In the genomic region with DNA sequence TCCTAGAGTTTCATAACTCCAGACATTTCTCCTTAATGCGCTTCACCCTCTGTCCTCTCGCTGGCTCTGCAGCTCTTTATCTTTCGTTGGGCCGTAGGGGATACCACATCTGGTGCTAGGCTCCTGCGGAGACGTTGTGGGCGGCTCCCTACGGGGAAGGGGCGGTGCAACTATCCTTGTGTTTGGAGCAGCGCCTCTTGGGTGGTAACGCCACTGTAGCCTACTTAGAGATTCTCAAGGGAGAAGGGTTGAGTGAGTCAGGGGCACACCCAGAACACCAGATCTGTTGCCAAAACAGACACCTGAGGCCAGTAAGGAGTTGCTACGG, we compare ENCODE assay signal across 8 mouse cellular contexts. TPM values are rescaled to one million over a fixed set of nuclear protein-coding genes. Genes with fewer than 3 reads are reported as not detected.
DNase-seq lines count a peak whose midpoint lies in the region; ATAC-seq lines count a peak whose summit lies in the region.

No protein-coding gene starts in this region.

- peaks cover 38% of the 10 kb centered on the region for H3K36me3 ChIP-seq in erythroblast, embryonic 14.5 days (ENCODE audit: control insufficient read depth)
- H3K36me3 ChIP-seq in heart, embryonic 13.5 days, result peaks cover 35% of the 10 kb centered on the region
- peaks cover 16% of the 10 kb centered on the region; the same call in 1 of the 2 replicates for H3K36me3 ChIP-seq in kidney, embryonic 16.5 days (ENCODE audit: insufficient read depth, low read length)
- peaks cover 10% of the 10 kb centered on the region for H3K36me3 ChIP-seq in lung, embryonic 16.5 days (ENCODE audit: control insufficient read depth, insufficient read depth, low read length)

- H3K4me1 ChIP-seq in erythroblast, embryonic 14.5 days (ENCODE audit: control insufficient read depth), result peaks cover 45% of the 10 kb centered on the region
- peaks cover 19% of the 10 kb centered on the region for H3K4me1 ChIP-seq in heart, embryonic 13.5 days
- peaks cover 11% of the 10 kb centered on the region for H3K4me1 ChIP-seq in kidney, embryonic 16.5 days (ENCODE audit: insufficient read depth, low read length)
- peaks cover 14% of the 10 kb centered on the region for H3K4me1 ChIP-seq in lung, embryonic 16.5 days (replicated peaks; ENCODE audit: control insufficient read depth, insufficient read depth, low read length)

- under 1% methylated on average over 12 of the region's 12 CpGs for WGBS in heart, embryonic 13.5 days
- WGBS in kidney, embryonic 16.5 days, result 0% methylated on average over 12 of the region's 12 CpGs
- under 1% methylated on average over 12 of the region's 12 CpGs for WGBS in lung, embryonic 16.5 days

- H3K4me3 ChIP-seq in erythroblast, embryonic 14.5 days (replicated peaks), result peak overlapping the region; percentile 85
- H3K4me3 ChIP-seq in heart, embryonic 13.5 days, result peak overlapping the region; percentile 88
- H3K4me3 ChIP-seq in kidney, embryonic 16.5 days (ENCODE audit: low read length), result peak overlapping the region; percentile 89
- H3K4me3 ChIP-seq in lung, embryonic 16.5 days (ENCODE audit: low read length), result peak overlapping the region; percentile 95

- peak overlapping the region; percentile 95 for H3K27ac ChIP-seq in heart, embryonic 13.5 days (replicated peaks)
- H3K27ac ChIP-seq in kidney, embryonic 16.5 days (ENCODE audit: low read length), result peak overlapping the region; percentile 91
- peak overlapping the region; percentile 97 for H3K27ac ChIP-seq in lung, embryonic 16.5 days (ENCODE audit: low read length)

- peak overlapping the region; percentile 79 for H3K4me2 ChIP-seq in heart, embryonic 13.5 days
- H3K4me2 ChIP-seq in kidney, embryonic 16.5 days (replicated peaks; ENCODE audit: low read depth, low read length), result peak overlapping the region; percentile 60
- H3K4me2 ChIP-seq in lung, embryonic 16.5 days (ENCODE audit: low read depth, low read length), result peak overlapping the region; percentile 85

- H3K9ac ChIP-seq in heart, embryonic 13.5 days, result peak overlapping the region; percentile 93
- peak overlapping the region; percentile 90 for H3K9ac ChIP-seq in kidney, embryonic 16.5 days (replicated peaks; ENCODE audit: low read length)
- H3K9ac ChIP-seq in lung, embryonic 16.5 days (ENCODE audit: low read length), result peak overlapping the region; percentile 96

- no peaks in the 10 kb centered on the region for H3K9me3 ChIP-seq in erythroblast, embryonic 14.5 days (ENCODE audit: control insufficient read depth, low read length)
- H3K9me3 ChIP-seq in heart, embryonic 13.5 days, result no peaks in the 10 kb centered on the region
- H3K9me3 ChIP-seq in kidney, embryonic 16.5 days (ENCODE audit: low read length), result no peaks in the 10 kb centered on the region
- H3K9me3 ChIP-seq in lung, embryonic 16.5 days (ENCODE audit: control insufficient read depth, low read length), result no peaks in the 10 kb centered on the region

- peak; percentile 75 for DNase-seq in CD4-positive, CD25-positive, alpha-beta regulatory T cell, adult 2 months (ENCODE audit: low read depth, low spot score)
- peak; percentile 94 for DNase-seq in ZHBTc4 (ENCODE audit: low read depth, low spot score)
- peak; percentile 65 for DNase-seq in ovary, postnatal 36 days (ENCODE audit: low spot score)
- DNase-seq in thymus, postnatal 4 days, result peak; percentile 64

- H3K27me3 ChIP-seq in erythroblast, embryonic 14.5 days (ENCODE audit: control insufficient read depth), result no peaks in the 10 kb centered on the region
- 0 out of 2 replicates have a peak, but pooled peaks cover 5% of the 10 kb centered on the region for H3K27me3 ChIP-seq in heart, embryonic 13.5 days (replicated peaks)
- H3K27me3 ChIP-seq in kidney, embryonic 16.5 days (ENCODE audit: insufficient read depth, low read length), result no peaks in the 10 kb centered on the region
- H3K27me3 ChIP-seq in lung, embryonic 16.5 days (ENCODE audit: control insufficient read depth, insufficient read depth, low read depth, low read length), result no peaks in the 10 kb centered on the region

- peak; percentile 72 for ATAC-seq in heart, embryonic 13.5 days (ENCODE audit: extremely low read depth, insufficient number of reproducible peaks, low FRiP score, low TSS enrichment)
- ATAC-seq in kidney, embryonic 16.5 days (ENCODE audit: low FRiP score, low TSS enrichment), result peak; percentile 79
- ATAC-seq in lung, embryonic 16.5 days (ENCODE audit: low read depth), result peak; percentile 75

RNA-seq across cellular contexts. Expression of a gene that starts 0.6 kb away (rescaled TPM):
- 4.5 and 5.4 TPM in 2 replicates for polyA plus RNA-seq in erythroblast, embryonic 14.5 days (2012)
- polyA plus RNA-seq in heart, embryonic 13.5 days (2015; fragmentation: Nextera tagmentation; extraction: Ambion mirVana), result 109 and 118 TPM in 2 replicates
- 168 and 172 TPM in 2 replicates for polyA plus RNA-seq in kidney, embryonic 16.5 days (2015; fragmentation: Nextera tagmentation; extraction: Ambion mirVana)
- 167 and 169 TPM in 2 replicates for polyA plus RNA-seq in lung, embryonic 16.5 days (2015; fragmentation: Nextera tagmentation; extraction: Ambion mirVana)

RNA-seq across cellular contexts. Expression of a gene that starts 4.5 kb away (rescaled TPM):
- polyA plus RNA-seq in erythroblast, embryonic 14.5 days (2012), result not detected in 2 replicates
- polyA plus RNA-seq in heart, embryonic 13.5 days (2015; fragmentation: Nextera tagmentation; extraction: Ambion mirVana), result 0.11 and 0.27 TPM in 2 replicates
- 0.15 and 0.20 TPM in 2 replicates for polyA plus RNA-seq in kidney, embryonic 16.5 days (2015; fragmentation: Nextera tagmentation; extraction: Ambion mirVana)
- 0.14 and 0.35 TPM in 2 replicates for polyA plus RNA-seq in lung, embryonic 16.5 days (2015; fragmentation: Nextera tagmentation; extraction: Ambion mirVana)

RNA-seq across cellular contexts. Expression of a gene that starts 22.8 kb away (rescaled TPM):
- polyA plus RNA-seq in erythroblast, embryonic 14.5 days (2012), result 0.84 and 0.93 TPM in 2 replicates
- 77.4 and 79.8 TPM in 2 replicates for polyA plus RNA-seq in heart, embryonic 13.5 days (2015; fragmentation: Nextera tagmentation; extraction: Ambion mirVana)
- polyA plus RNA-seq in kidney, embryonic 16.5 days (2015; fragmentation: Nextera tagmentation; extraction: Ambion mirVana), result 91.7 and 100 TPM in 2 replicates
- 82.0 and 82.1 TPM in 2 replicates for polyA plus RNA-seq in lung, embryonic 16.5 days (2015; fragmentation: Nextera tagmentation; extraction: Ambion mirVana)

RNA-seq across cellular contexts. Expression of a gene that starts 38.3 kb away (rescaled TPM):
- 0.23 and 0.26 TPM in 2 replicates for polyA plus RNA-seq in erythroblast, embryonic 14.5 days (2012)
- polyA plus RNA-seq in heart, embryonic 13.5 days (2015; fragmentation: Nextera tagmentation; extraction: Ambion mirVana), result 10.6 TPM in 2 replicates
- 26.2 and 30.5 TPM in 2 replicates for polyA plus RNA-seq in kidney, embryonic 16.5 days (2015; fragmentation: Nextera tagmentation; extraction: Ambion mirVana)
- polyA plus RNA-seq in lung, embryonic 16.5 days (2015; fragmentation: Nextera tagmentation; extraction: Ambion mirVana), result 15.2 and 15.4 TPM in 2 replicates

Comparison
In these comparisons a context has a peak if more than half of its experiments do, and no peak if none do; other contexts are left out.
1. Peak in every context shown above with its lines: DNase-seq, ATAC-seq, H3K4me3 ChIP-seq and H3K27ac ChIP-seq.
2. RNA of a gene that starts 0.6 kb away (polyA plus RNA-seq): 168 to 172 TPM in kidney, embryonic 16.5 days, 167 to 169 TPM in lung, embryonic 16.5 days and 109 to 118 TPM in heart, embryonic 13.5 days; 4.5 to 5.4 TPM in erythroblast, embryonic 14.5 days; every median in the first group is over 10 times any median in the second.
3. RNA of a gene that starts 22.8 kb away (polyA plus RNA-seq): 91.7 to 100 TPM in kidney, embryonic 16.5 days, 82.0 to 82.1 TPM in lung, embryonic 16.5 days and 77.4 to 79.8 TPM in heart, embryonic 13.5 days; 0.84 to 0.93 TPM in erythroblast, embryonic 14.5 days; every median in the first group is over 10 times any median in the second.